Mouse (Mus musculus) frontal cortex, adult (tissue): ENCODE data around the gene Srl.
"Not testable (repeated sequence)": the region's sequence is repeated elsewhere in the genome, so short reads cannot be mapped to it uniquely, and the experiment has no call there.

Experiments used
- ATAC-seq: cut with Nextera tagmentation; 2 replicates; pipeline ENCODE4 v1.9.2; 2017; ENCODE audit warnings: mild to moderate bottlenecking, moderate library complexity, mixed read lengths; ENCODE audit not compliant: low TSS enrichment

Srl gene

DNA sequence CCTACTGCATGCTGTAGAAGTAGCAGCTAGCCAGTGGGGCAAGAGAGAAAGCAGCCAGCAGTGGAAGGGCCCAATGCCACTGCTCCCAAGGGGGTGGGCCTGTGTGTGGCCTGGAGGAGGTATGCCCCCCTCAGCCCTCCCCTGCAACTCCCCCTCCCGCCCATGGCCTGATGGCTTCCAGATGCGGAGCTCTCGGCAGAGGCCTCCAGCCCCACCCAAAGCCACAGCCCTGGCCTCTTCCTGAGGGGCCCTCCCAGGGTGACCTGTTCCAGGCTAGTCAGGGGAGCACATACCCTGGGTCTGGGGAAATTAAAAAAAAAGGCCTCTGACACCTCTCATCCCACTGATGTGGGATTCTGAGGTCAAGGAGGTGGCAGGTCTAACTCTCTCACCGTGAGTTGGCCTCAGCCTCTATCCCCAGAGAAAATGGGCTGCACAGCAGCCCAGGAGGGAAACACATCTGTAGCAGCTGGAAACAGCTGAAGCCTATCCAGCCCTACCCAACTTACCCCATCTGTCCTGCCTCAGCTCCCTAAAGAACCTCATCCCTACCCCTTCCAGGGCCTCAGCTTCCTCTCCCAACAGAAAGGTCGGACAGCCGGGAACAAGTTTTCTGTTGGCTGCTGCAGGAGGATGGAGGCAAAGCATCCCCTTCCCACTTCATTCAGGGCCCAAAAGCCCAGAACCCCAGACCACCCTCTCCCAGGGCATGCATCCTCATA is 11.4 kb upstream of the Srl start:
- no peak for ATAC-seq

DNA sequence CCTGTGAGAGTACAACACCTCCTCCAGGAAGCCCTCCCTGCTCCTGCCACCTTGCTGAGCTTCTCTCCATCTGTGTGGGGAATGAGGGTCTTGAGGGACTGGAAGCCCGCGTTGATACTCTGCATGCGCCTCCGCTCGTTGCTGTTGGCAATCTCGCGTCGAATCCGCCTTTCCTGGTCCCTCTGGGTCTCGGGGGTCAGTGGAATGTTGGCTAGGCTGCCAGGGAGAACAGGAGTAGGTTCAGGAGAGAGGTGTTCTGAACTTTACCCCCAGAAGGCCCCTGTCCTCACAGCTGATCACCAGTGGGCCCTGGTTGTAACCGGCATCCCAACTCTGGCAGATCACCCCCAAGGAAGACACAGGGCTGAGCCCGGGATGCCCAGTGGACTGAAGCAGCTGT is 10.3 kb upstream of the Srl start:
- no peak for ATAC-seq

- ATAC-seq = peak; percentile 90
Measured at GRCm38 (mm10) chr16:4551056-4551455, 9.4 kb upstream of the Srl start.

DNA sequence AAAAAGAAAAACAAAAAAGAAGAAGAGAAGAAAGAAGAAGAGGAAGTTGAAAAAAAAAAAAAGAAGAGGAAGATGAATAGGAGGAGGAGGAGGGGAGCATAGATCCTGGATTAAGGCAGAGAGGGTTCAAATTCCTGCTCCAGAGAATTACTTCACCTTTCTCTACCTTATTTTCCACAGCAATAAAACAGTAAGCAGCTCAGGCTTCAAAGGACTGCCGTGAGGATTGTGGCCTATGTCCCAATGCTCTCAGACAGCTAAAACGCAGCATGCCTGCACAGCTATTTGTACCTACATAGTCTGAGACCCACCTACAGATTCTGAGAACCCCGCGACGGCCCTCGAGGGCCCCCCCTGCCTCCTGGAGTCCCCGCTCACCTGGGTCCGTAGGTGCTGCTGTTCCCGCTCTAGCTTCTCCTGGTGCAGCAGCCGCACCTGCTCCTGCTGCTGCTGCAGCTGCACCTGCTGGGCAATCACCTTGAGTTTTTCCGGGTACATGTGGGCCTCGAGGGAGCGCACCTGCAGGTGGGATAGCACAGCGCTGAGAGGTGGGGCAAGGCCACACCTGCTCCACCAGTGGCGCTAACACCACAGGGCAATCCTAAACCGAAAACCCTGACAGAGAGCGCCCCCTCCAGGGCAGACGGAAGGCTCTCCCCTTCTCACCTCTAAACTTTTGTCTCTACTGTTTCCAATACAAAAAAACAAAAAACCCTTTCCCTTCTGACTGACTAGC is 7.5 kb upstream of the Srl start:
- no peak for ATAC-seq

DNA sequence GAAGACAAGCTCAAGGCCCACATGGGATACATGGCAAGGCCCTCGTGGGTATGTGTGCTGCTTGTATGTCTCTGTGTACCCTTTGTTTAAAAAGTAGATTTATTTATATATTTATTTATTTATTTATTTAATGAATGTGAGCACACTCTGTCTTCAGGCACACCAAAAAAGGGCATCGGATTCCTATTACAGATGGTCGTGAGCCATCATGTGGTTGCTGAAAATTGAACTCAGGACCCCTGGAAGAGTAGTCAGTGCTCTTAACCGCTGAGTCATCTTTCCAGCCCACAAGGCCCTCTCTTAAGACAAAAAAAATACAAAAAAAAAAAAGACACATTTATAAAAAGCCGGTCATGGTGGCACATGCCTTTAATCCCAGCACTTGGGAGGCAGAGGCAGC is 6.0 kb upstream of the Srl start:
- no peak for ATAC-seq

- ATAC-seq = no peak
Measured at GRCm38 (mm10) chr16:4546838-4547237, 5.2 kb upstream of the Srl start.

- ATAC-seq = no peak
Measured at GRCm38 (mm10) chr16:4544845-4545244, 3.2 kb upstream of the Srl start.

- no peak for ATAC-seq
Measured at GRCm38 (mm10) chr16:4543266-4543665, 1.6 kb upstream of the Srl start.

DNA sequence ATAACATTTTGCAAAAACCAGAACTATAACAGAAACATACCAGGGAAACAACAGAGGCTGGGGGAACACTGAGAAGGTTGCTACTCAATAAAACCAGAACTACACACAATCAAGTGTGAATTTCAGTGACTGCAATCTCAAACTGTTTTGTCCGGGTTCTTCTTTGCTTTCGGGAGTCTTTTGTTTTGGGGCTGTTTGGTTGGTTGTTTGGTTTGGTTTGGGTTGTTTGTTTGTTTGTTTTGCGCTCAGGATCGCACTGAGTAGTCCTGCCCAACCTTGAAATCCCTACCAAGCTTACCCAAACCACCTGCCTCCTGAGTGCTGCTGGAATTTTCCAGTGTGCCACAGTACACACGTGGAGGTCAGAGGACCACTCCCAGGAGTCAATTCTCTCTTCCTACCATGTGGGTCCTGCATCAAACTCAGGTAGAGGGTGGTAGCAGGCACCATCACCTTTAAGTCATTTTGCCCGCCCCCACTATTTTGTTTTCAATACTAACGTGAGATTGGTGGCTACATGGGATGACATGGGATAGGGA is 689 bp upstream of the Srl start:
- ATAC-seq = no peak

GRCm38 (mm10) chr16:4541033-4541432 is 583 bp downstream of the Srl start:
- no peak for ATAC-seq

GRCm38 (mm10) chr16:4540064-4540775 is 1.4 kb downstream of the Srl start:
- ATAC-seq = peak; percentile 64; the same call in 1 of the 2 replicates

DNA sequence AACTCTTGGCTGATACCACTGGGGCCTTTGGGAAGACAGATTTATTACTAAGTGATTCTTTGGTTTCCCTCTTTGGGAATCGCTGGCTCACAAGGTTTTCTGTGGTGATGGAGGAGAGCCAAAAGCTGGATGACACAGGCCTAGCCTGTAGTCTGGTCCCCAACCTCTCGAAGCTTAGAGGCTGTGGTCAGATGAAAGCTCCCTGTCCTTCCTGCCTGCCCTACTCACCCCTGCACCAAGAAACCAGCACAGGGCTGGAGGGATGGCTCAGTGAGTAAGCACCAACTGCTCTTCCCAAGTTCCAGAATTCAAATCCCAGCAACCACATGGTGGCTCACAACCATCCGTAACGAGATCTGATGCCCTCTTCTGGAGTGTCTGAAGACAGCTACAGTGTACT is 2.1 kb downstream of the Srl start:
- no peak for ATAC-seq

DNA sequence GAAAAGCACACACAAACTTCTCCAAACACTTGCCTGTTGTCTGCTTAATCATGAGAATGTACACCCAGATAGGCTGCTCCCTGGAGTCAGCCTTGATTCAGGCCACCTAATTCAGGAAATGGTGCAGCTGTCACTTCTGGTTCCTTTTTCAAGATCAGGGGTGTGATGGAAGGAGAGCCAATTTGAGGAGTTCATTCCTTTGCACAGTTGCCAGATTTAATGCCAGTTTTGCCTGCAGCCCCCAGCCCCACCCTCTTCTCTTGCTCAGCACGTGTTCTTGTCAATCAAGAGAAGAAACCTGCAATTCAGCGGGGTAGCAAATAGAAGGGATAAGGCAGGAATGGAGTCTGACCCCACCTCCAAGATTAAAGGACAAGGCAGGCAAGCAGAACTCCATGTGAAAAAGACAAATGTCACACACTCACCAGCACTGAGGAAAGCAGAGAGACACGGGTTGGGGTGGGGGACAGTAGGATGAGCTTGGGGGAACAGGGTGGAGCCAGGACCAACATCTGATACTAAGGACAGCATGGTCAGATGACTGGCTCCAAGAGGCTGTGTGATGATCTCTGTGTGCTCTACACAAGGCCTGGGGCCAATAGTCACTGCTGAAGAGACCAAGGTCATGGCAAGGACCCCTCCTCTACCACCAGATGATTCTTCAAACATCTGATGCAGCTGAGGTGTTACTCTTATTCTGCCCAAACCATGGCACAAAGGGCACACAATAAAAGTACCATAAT is 3.8 kb downstream of the Srl start:
- no peak for ATAC-seq

- not testable (repeated sequence) for ATAC-seq
Measured at GRCm38 (mm10) chr16:4527373-4527772, 14.2 kb downstream of the Srl start.

DNA sequence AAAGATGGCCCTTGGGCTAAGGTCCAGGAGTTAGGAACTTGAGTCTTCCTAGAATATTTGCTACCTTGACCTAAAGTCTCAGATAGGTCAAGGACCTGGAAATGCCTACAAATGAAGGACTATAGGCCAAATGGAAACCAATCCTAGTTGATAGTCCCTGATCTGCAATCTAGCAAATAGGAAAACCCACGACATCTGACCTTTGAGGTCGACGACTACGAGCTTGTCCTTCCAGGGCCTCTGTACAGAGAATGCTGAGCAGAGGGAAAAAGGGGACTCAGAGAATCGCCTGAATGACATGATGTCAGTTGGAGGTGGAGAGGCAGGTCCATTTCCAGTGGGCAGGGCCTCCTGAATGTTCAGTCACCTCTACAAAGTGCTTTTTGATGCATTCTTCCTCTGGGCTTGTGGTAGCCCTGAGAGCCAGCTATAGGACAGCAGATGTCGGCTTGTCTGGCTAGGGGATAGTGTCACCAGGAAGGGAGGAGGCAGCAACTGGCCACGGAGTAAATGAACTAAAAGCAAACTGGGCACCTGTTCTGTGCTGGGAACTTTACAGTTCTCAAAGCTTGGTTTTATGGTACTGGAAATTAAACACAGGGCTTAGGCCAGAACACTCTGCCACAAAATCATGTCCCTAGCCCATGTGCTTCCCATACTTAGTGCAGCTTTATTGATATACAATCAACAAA is 18.2 kb downstream of the Srl start:
- no peak for ATAC-seq

- no peak for ATAC-seq
Measured at GRCm38 (mm10) chr16:4522879-4523278, 18.7 kb downstream of the Srl start.

GRCm38 (mm10) chr16:4521735-4522530 is 19.7 kb downstream of the Srl start:
- ATAC-seq = no peak

DNA sequence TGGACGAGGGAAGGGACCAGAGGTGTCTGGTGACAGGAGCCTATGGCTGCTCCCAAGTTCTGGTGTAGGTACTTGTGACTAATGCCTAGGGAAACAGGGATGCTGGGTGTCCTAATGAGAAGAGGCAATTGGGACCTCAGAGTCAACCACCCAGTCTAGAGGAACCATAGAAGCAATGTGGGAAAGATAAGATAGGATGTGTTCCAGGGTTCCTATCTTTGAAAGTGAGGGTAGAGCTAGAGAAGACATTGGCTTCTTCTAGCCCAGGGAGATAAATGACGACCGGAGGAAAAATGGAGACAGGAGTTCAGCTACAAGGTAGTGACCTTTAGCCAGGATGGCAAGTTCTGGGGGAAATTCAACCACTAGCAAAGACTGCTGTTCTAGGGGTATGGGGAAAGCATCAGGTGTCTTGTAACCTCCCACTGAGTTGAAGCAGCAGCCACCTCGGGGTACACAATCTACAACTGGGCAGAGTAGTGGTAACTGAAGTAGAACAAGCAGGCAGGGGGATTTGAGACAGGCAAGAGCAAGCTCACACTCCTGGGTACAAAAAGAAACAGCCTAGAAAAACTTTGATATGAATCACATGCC is 20.4 kb downstream of the Srl start:
- no peak for ATAC-seq

- no peak for ATAC-seq
Measured at GRCm38 (mm10) chr16:4520673-4521072, 20.9 kb downstream of the Srl start.

DNA sequence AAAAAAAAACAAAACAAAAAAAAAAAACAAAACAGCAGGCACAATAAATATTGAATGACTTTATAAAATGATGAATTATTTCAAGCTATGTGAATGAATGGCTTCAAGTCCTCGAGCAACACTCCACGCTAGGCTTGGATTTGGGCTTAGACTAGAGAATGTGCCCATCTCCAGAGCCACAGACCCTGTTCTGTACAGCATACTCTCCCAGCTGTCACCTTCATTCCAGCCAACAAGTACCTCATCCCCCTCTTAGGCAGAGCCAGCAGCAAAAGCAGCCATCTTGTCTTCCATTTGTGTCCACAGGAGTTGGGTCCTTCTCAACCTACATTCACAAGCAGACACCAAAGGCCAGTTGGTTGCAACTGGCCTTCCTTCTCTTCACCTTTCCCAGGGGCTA is 21.8 kb downstream of the Srl start:
- ATAC-seq = no peak
